Mouse (Mus musculus) midbrain, embryonic 11.5 days (tissue): ENCODE measurements around the gene Phyh. TPM values are rescaled to one million over a fixed set of nuclear protein-coding genes. Genes with fewer than 3 reads are reported as not detected.

Source experiments
- ATAC-seq: fragments of 200-750 bp; cut with Nextera tagmentation; 2 replicates; pipeline ENCODE4 v1.8.0; 2017; ENCODE audit warnings: moderate TSS enrichment, moderate library complexity; ENCODE audit not compliant: low FRiP score
- DNase-seq: peaks from one replicate; pipeline ENCODE4 v3.0.0; 2015; ENCODE audit warnings: low spot score; ENCODE audit errors: missing footprints
- H3K27ac ChIP-seq: fragments of 300-500 bp; sonication (generic); 2 replicates; pipeline ENCODE4 v1.5.1; 2014; ENCODE audit warnings: low read depth, low read length
- H3K27me3 ChIP-seq: fragments of 300-500 bp; sonication (generic); 2 replicates; pipeline ENCODE4 v1.6.1; 2014; ENCODE audit warnings: mild to moderate bottlenecking, low read length, moderate library complexity, mixed read lengths; ENCODE audit not compliant: control insufficient read depth, insufficient read depth
- H3K36me3 ChIP-seq: fragments of 300-500 bp; sonication (generic); 2 replicates; pipeline ENCODE4 v1.6.1; 2014; ENCODE audit warnings: mild to moderate bottlenecking, low read length, moderate library complexity, mixed read lengths; ENCODE audit not compliant: control insufficient read depth, insufficient read depth
- H3K4me1 ChIP-seq: fragments of 300-500 bp; sonication (generic); 2 replicates; pipeline ENCODE4 v1.6.1; 2014; ENCODE audit warnings: low read length; ENCODE audit not compliant: control insufficient read depth, insufficient read depth
- H3K4me2 ChIP-seq: fragments of 300-500 bp; sonication (generic); 2 replicates; pipeline ENCODE4 v1.6.1; 2014; ENCODE audit warnings: mild to moderate bottlenecking, moderate library complexity
- H3K4me3 ChIP-seq: fragments of 300-500 bp; sonication (generic); 2 replicates; pipeline ENCODE4 v1.5.1; 2014; ENCODE audit warnings: low read depth, low read length
- H3K9ac ChIP-seq: fragments of 300-500 bp; sonication (generic); 2 replicates; pipeline ENCODE4 v1.6.1; 2014; ENCODE audit warnings: low read length
- H3K9me3 ChIP-seq: fragments of 300-500 bp; sonication (generic); 2 replicates; pipeline ENCODE4 v1.6.1; 2016; ENCODE audit warnings: low read length; ENCODE audit not compliant: control insufficient read depth
- WGBS: fragments of 180-500 bp; shearing (Covaris S2); extraction: QIAGEN DNeasy Blood & Tissue Kit; methylation state at CpG from one replicate; pipeline ENCODE4 v1.1.7; 2014; 5-methylcytosine and 5-hydroxymethylcytosine counted together
- polyA plus RNA-seq: library from polyadenylated mRNA; unstranded; fragments of >200 nt; fragmentation: Nextera tagmentation; extraction: Ambion mirVana; gene quantifications from 2 replicates; pipeline ENCODE4 v1.2.1, GENCODE M21; 2014

Gene Phyh
- polyA plus RNA-seq, 1 experiment from 2014 or later, result 44.8 TPM

DNA sequence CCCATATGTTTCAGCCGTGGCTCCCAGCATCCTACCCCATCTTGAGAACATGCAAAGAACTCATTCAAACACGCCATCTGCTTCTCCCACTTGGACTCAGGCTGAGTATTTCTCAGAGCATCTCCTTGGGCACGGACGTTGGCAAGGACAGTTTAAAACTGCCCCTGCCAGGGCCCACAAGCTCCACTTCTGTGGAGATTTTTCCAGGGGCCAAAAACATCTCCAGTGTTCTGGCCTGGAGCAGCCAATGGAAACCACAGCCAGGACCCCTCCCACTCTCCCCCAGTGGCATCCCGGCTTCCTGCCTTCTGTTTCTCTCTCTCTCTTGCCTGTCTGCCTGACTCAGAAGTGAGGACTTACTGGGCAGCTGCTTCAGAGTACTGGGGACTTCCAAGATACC lies 57.0 kb downstream of the Phyh start, which contains the start of gene Ucma:
Gene Ucma, plus strand, starts transcription at position 316 of the 400 bp plus-strand sequence.
- Histone ChIP-seq H3K4me1 (no peaks in the 10 kb centered on the region), H3K4me2 (no peak within 1 kb of the TSS), H3K9me3 (no peaks in the 10 kb centered on the region), H3K36me3 (no peaks in the 10 kb centered on the region), H3K9ac (no peak within 1 kb of the TSS), H3K27me3 (no peaks in the 10 kb centered on the region), H3K4me3 (no peak within 1 kb of the TSS), H3K27ac (no peak within 1 kb of the TSS)
- ATAC-seq (no peak), DNase-seq (no peak)
- 82% methylated on average over 5 of the region's 5 CpGs for WGBS

DNA sequence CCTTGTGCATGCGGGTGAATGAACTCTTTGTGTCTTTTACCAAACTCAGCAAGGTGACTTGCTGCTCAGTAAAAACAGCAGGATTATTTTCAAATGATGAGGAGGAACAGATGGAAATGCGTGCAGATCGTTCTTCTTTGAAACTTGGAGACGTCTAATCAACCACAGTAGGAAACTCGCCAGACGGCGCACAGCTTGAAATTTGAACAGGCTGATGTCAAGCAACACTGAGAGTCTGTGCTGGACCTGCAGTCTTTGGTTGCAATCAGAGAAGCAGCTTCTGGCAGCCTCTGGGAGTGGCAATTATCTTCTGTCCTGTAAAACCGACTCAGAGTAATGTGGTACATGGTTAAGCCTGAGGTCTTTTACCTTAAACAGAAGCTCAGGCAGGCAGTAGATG lies 59.3 kb downstream of the Phyh start:
- H3K27me3 ChIP-seq, result no peaks in the 10 kb centered on the region
- H3K27ac ChIP-seq, result no peak overlapping the region
- WGBS, result 41% methylated on average over 8 of the region's 8 CpGs
- no peak overlapping the region for H3K4me2 ChIP-seq
- H3K9me3 ChIP-seq, result no peaks in the 10 kb centered on the region
- H3K4me3 ChIP-seq, result no peak overlapping the region
- DNase-seq (no peak), ATAC-seq (no peak)
- no peak overlapping the region for H3K9ac ChIP-seq
- H3K4me1 ChIP-seq, result no peaks in the 10 kb centered on the region
- H3K36me3 ChIP-seq, result no peaks in the 10 kb centered on the region

DNA sequence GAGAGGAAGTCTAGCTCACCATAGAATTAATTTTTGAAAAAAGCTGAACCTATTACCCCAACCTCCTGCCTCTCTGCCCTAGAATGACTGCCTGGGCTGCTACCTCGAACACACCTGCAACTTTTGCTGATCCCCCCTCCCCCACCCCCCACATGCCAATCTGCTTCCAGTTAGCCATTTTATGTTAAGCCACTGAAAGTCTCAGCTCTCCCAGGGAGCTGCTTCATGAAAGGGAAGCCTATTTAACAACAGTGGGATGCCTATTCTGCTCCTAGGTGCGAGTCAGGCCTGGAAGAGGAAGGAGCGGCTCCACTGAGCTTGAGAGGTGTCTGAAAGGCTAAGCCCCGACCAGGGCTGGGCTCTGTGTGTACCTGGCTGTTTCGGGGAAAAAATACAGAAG lies 65.2 kb downstream of the Phyh start:
- 34% methylated on average over 5 of the region's 5 CpGs for WGBS

DNA sequence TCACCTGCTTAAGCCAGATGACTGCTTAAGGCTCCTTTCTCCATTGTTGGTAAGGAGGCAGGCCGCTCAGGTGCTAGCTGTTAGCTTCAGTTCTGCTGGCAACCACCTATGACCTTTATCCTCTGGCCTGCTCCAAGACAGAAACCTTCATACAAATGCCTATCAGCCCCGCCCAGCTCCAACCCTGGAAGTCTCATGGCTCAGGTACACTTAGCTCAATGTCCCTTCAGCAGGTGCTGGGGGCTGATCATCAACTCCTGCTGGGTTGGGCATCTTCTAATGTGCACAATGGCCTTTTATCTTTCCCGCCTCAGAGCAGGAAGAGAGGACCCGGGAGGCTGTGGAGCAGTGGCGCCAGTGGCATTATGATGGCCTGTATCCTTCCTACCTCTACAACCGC lies 66.2 kb downstream of the Phyh start:
- WGBS, result 87% methylated on average over 6 of the region's 6 CpGs
- Histone ChIP-seq H3K27me3 (no peaks in the 10 kb centered on the region), H3K9me3 (no peaks in the 10 kb centered on the region), H3K36me3 (no peaks in the 10 kb centered on the region), H3K9ac (no peak overlapping the region), H3K4me2 (no peak overlapping the region), H3K4me1 (no peaks in the 10 kb centered on the region), H3K27ac (no peak overlapping the region), H3K4me3 (no peak overlapping the region)
- DNase-seq, result no peak
- ATAC-seq, result no peak

More for the DNA sequence above, 65.2 kb downstream of the Phyh start:
- H3K36me3 ChIP-seq, result no peaks in the 10 kb centered on the region
- DNase-seq (no peak), ATAC-seq (no peak)
- H3K9ac ChIP-seq, result no peak overlapping the region
- H3K9me3 ChIP-seq, result no peaks in the 10 kb centered on the region
- H3K4me3 ChIP-seq, result no peak overlapping the region
- H3K4me1 ChIP-seq, result no peaks in the 10 kb centered on the region
- no peaks in the 10 kb centered on the region for H3K27me3 ChIP-seq
- no peak overlapping the region for H3K27ac ChIP-seq
- H3K4me2 ChIP-seq, result no peak overlapping the region

DNA sequence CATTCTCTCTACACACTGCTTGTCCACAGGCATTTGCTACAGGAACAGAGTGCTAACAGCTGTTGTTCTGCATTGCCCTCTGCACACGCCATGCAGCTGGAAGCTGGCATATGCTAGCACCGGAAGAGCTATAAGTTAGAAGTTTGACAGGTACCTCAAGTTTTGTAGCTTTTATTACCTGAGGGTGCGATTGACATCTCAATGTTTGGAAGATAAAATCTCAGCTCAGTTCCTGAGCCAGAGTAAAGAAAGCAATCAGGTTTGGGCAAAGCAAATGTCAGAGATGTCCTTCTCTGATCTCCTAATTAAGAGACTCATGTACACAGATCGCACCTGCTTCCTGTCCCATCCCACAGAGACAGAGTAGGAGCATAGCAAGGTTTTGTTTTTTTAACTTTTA lies 68.0 kb downstream of the Phyh start:
- ATAC-seq, result no peak
- peaks cover 5% of the 10 kb centered on the region; the same call in 1 of the 2 replicates for H3K36me3 ChIP-seq
- H3K27ac ChIP-seq, result no peak overlapping the region
- H3K4me1 ChIP-seq, result no peaks in the 10 kb centered on the region
- H3K9ac ChIP-seq, result no peak overlapping the region
- no peaks in the 10 kb centered on the region for H3K27me3 ChIP-seq
- 89% methylated on average over 4 of the region's 4 CpGs for WGBS
- no peak for DNase-seq
- no peak overlapping the region for H3K4me3 ChIP-seq
- H3K4me2 ChIP-seq, result no peak overlapping the region
- H3K9me3 ChIP-seq, result no peaks in the 10 kb centered on the region

DNA sequence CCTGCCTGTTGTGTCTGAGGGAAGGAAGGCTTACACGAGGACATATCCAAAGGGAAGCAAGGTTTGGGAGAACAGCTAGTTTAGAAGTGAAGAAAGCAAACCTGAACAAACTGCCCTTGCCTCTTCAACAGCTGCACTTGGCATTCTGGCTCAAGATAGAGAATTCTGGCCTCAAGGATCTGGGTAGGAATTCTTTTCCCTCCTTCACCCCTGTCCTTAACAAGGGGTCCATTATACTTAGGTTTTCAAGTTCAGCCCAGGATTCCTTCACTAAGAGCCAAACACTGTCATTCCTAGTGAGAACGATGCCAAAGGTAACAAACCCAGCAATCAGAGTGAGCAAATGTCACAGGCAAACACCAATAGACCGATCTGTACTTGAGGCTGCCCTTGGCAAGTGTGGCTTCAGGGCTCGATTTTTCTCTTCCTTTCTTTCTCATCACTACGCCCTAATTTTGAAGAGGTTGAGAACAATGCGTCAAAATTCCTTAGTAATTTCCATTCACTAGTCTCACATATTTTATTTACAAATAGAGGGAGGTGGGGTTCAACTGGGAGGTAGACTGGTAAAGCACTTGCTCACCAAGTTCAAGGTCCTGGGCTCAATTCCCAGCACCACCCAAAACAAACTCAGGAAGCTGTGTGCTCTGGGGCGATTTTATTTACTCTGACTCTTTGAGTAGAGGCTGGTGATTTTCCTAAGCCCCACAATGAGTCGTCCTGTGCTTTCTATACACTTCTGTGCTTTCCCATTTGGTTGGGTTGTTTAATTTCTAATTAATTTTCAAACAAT lies 68.8 kb downstream of the Phyh start:
- Histone ChIP-seq H3K27ac (no peak overlapping the region), H3K36me3 (peaks cover 8% of the 10 kb centered on the region; the same call in 1 of the 2 replicates), H3K4me2 (no peak overlapping the region), H3K9ac (no peak overlapping the region), H3K27me3 (no peaks in the 10 kb centered on the region), H3K9me3 (no peaks in the 10 kb centered on the region), H3K4me3 (no peak overlapping the region), H3K4me1 (no peaks in the 10 kb centered on the region)
- no peak for ATAC-seq
- WGBS, result 86% methylated on average over 8 of the region's 8 CpGs
- DNase-seq, result no peak

Other genes with a start within 250 kb of the Phyh start
- 5.8 and 7.0 TPM in 2 replicates for gene Bend7, start 201.2 kb upstream of the Phyh start, polyA plus RNA-seq
- 134 and 140 TPM in 2 replicates for gene Sephs1, start 37.5 kb upstream of the Phyh start, polyA plus RNA-seq
- not detected in 2 replicates for gene Ucma, start 57.1 kb downstream of the Phyh start, polyA plus RNA-seq
- 49.8 and 53.1 TPM in 2 replicates for gene Mcm10, start 93.8 kb downstream of the Phyh start, polyA plus RNA-seq
- gene Optn, start 145.0 kb downstream of the Phyh start, polyA plus RNA-seq, result 4.3 and 5.2 TPM in 2 replicates
- 4.3 and 5.1 TPM in 2 replicates for gene Ccdc3, start 218.8 kb downstream of the Phyh start, polyA plus RNA-seq